In genomic region chr8:87984032-87984431, GRCm38 (mm10) we compare ENCODE assay signal across 9 mouse cellular contexts. TPM values are rescaled to one million over a fixed set of nuclear protein-coding genes. Genes with fewer than 3 reads are reported as not detected.
"Had no signal": no experiment of that assay in that cellular context is flagged by ENCODE, and none has a peak within 500 bp of the region (broad histone marks: within the 10 kb centered on the region; RNA-seq: fewer than 3 reads in every experiment).

No protein-coding gene starts in this region.

- H3K36me3 ChIP-seq: limb, embryonic 15.5 days; liver, embryonic 12.5 days; midbrain, embryonic 15.5 days; neural tube, embryonic 12.5 days had no signal

- H3K4me3 ChIP-seq: limb, embryonic 15.5 days; liver, embryonic 12.5 days; midbrain, embryonic 15.5 days; neural tube, embryonic 12.5 days had no signal

- H3K4me2 ChIP-seq: limb, embryonic 15.5 days; liver, embryonic 12.5 days; midbrain, embryonic 15.5 days; neural tube, embryonic 12.5 days had no signal

- H3K9ac ChIP-seq: limb, embryonic 15.5 days; liver, embryonic 12.5 days; midbrain, embryonic 15.5 days; neural tube, embryonic 12.5 days had no signal

- H3K9me3 ChIP-seq: limb, embryonic 15.5 days; liver, embryonic 12.5 days; midbrain, embryonic 15.5 days; neural tube, embryonic 12.5 days had no signal

- DNase-seq: kidney, postnatal 25 days; thymus, postnatal 4 days had no signal

- H3K27ac ChIP-seq: limb, embryonic 15.5 days; liver, embryonic 12.5 days; midbrain, embryonic 15.5 days; neural tube, embryonic 12.5 days; stomach, postnatal 0 days had no signal

- H3K27me3 ChIP-seq: limb, embryonic 15.5 days; liver, embryonic 12.5 days; midbrain, embryonic 15.5 days; neural tube, embryonic 12.5 days had no signal

- ATAC-seq: liver, embryonic 12.5 days; midbrain, embryonic 15.5 days had no signal

- H3K4me1 ChIP-seq: limb, embryonic 15.5 days; liver, embryonic 12.5 days; midbrain, embryonic 15.5 days had no signal

RNA-seq across cellular contexts. Expression of gene Zfp423, which starts 24.6 kb away (rescaled TPM):
- total RNA-seq: monocyte, adult 5-6 weeks; neutrophil, adult 5-6 weeks had no signal
